Mouse (Mus musculus) stomach, embryonic 14.5 days (tissue): ENCODE results near the gene Cyba. TPM values are rescaled to one million over a fixed set of nuclear protein-coding genes. Genes with fewer than 3 reads are reported as not detected.

ENCODE experiments used
- microRNA-seq: library from miRNA; unstranded; fragments of <30 nt; microRNA quantifications from one replicate; pipeline ENCODE4, GENCODE M21; 2016
- polyA plus RNA-seq: library from polyadenylated mRNA; unstranded; fragments of >200 nt; fragmentation: Nextera tagmentation; extraction: Ambion mirVana; gene quantifications from 2 replicates; pipeline ENCODE4 v1.2.1, GENCODE M21; 2014

The Cyba gene
- polyA plus RNA-seq, 1 experiment from 2014 or later: 202 TPM

Small RNAs within 50 kb of the gene (microRNA-seq; reads per million reads assigned to microRNA genes)
- gene Gm24366: not detected

Other genes with a start within 250 kb of the Cyba start
- 3.1 TPM in 2 replicates for gene Zfpm1, start 150.8 kb downstream of the Cyba start, polyA plus RNA-seq
- not detected in 2 replicates for gene Trhr2, start 72.2 kb downstream of the Cyba start, polyA plus RNA-seq
- gene Zc3h18, start 56.3 kb downstream of the Cyba start, polyA plus RNA-seq: 30.5 and 34.8 TPM in 2 replicates
- 0.36 TPM in 1 of 2 replicates, not detected in the other for gene Il17c, start 10.9 kb downstream of the Cyba start, polyA plus RNA-seq
- gene Mvd, start 10.5 kb upstream of the Cyba start, polyA plus RNA-seq: 38.3 and 42.1 TPM in 2 replicates
- gene Snai3, start 27.8 kb upstream of the Cyba start, polyA plus RNA-seq: 0.39 and 0.46 TPM in 2 replicates
- 31.5 and 34.3 TPM in 2 replicates for gene Rnf166, start 43.1 kb upstream of the Cyba start, polyA plus RNA-seq
- 46.4 and 54.0 TPM in 2 replicates for gene Ctu2, start 43.2 kb upstream of the Cyba start, polyA plus RNA-seq
- gene Piezo1, start 118.4 kb upstream of the Cyba start, polyA plus RNA-seq: 15.6 and 24.2 TPM in 2 replicates
- gene Cdt1, start 135.1 kb upstream of the Cyba start, polyA plus RNA-seq: 34.8 and 36.4 TPM in 2 replicates
- 394 and 436 TPM in 2 replicates for gene Aprt, start 144.0 kb upstream of the Cyba start, polyA plus RNA-seq
- gene Galns, start 178.5 kb upstream of the Cyba start, polyA plus RNA-seq: 12.6 and 14.6 TPM in 2 replicates
- 55.9 and 66.9 TPM in 2 replicates for gene Trappc2l, start 178.7 kb upstream of the Cyba start, polyA plus RNA-seq
- not detected in 2 replicates for gene Pabpn1l, start 189.8 kb upstream of the Cyba start, polyA plus RNA-seq